Mouse (Mus musculus) liver, embryonic 13.5 days (tissue): Measurements from ENCODE around the gene Tenm2. TPM values are rescaled to one million over a fixed set of nuclear protein-coding genes. Genes with fewer than 3 reads are reported as not detected.

Experiments used
- ATAC-seq: fragments of 200-750 bp; cut with Nextera tagmentation; 2 replicates; pipeline ENCODE4 v1.8.0; 2017; ENCODE audit warnings: low read depth, mild to moderate bottlenecking, moderate number of reproducible peaks, moderate library complexity
- DNase-seq: peaks from one replicate; pipeline ENCODE4 v3.0.0; 2022
- H3K27ac ChIP-seq: fragments of 300-500 bp; sonication (generic); 2 replicates; pipeline ENCODE4 v1.5.1; 2015; ENCODE audit warnings: moderate library complexity, mild to moderate bottlenecking, inconsistent platforms
- H3K27me3 ChIP-seq: fragments of 300-500 bp; sonication (generic); 2 replicates; pipeline ENCODE4 v1.6.1; 2015; ENCODE audit warnings: mild to moderate bottlenecking, inconsistent platforms
- H3K36me3 ChIP-seq: fragments of 300-500 bp; sonication (generic); 2 replicates; pipeline ENCODE4 v1.6.1; 2015; ENCODE audit warnings: mild to moderate bottlenecking, inconsistent platforms
- H3K4me1 ChIP-seq: fragments of 300-500 bp; sonication (generic); replicated peaks from 2 replicates; pipeline ENCODE4 v1.6.1; 2015; ENCODE audit warnings: inconsistent platforms
- H3K4me2 ChIP-seq: fragments of 300-500 bp; sonication (generic); 2 replicates; pipeline ENCODE4 v1.6.1; 2015; ENCODE audit warnings: inconsistent platforms, mild to moderate bottlenecking, moderate library complexity
- H3K4me3 ChIP-seq: fragments of 300-500 bp; sonication (generic); replicated peaks from 2 replicates; pipeline ENCODE4 v1.5.1; 2015; ENCODE audit warnings: mild to moderate bottlenecking, inconsistent platforms
- H3K9ac ChIP-seq: fragments of 300-500 bp; sonication (generic); 2 replicates; pipeline ENCODE4 v1.6.1; 2015; ENCODE audit warnings: mild to moderate bottlenecking, inconsistent platforms
- H3K9me3 ChIP-seq: fragments of 300-500 bp; sonication (generic); replicated peaks from 2 replicates; pipeline ENCODE4 v1.6.1; 2016; ENCODE audit warnings: inconsistent platforms
- WGBS: fragments of 180-500 bp; shearing (Covaris S2); methylation state at CpG from one replicate; pipeline ENCODE4 v1.1.7; 2015; ENCODE audit not compliant: insufficient replicate concordance; 5-methylcytosine and 5-hydroxymethylcytosine counted together
- polyA plus RNA-seq: library from polyadenylated mRNA; unstranded; fragments of >200 nt; fragmentation: Nextera tagmentation; extraction: Ambion mirVana; gene quantifications from 2 replicates; pipeline ENCODE4 v1.2.1, GENCODE M21; 2015

Tenm2 gene
- polyA plus RNA-seq, 1 experiment from 2014 or later, result 0.06 TPM

DNA sequence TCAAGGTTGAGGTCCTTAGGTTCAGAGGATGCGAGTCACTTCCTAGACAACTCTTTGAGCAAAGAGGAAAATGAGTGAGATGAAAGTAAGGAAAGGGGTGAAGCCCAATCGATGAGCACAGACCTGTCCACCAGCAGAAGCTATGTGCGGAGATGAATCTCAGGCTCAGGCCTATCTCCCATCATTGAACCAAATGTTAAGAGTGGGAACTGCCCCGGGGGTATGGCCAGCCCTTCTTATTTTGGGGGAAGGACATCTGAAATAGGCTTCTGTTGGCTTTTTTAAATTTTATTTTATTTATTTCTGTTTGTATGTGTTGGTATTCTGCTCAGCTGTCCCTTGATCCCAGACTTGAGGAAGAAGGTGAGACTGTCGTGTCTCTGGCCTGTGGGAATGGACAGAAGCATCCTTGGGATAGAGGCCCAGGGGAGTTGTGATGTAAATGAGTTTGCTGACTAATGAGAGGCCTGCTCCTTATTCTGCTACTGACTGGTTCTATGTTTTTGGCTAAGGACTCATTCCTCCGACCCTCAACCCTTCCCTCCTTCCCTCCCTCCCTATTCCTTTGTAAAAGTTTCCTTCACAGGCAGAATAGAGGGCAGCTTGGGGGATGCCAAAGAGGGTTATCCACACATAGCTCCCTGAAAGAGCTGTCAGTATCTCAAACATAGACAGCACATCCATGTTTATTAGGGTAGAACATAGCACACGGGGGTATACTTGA is 1011.9 kb downstream of the Tenm2 start:
- H3K9me3 ChIP-seq, result no peaks in the 10 kb centered on the region
- no peaks in the 10 kb centered on the region for H3K4me1 ChIP-seq
- no peak for ATAC-seq
- no peak overlapping the region for H3K4me3 ChIP-seq
- H3K27me3 ChIP-seq, result no peaks in the 10 kb centered on the region
- H3K4me2 ChIP-seq, result no peak overlapping the region
- H3K27ac ChIP-seq, result no peak overlapping the region
- no peak for DNase-seq
- no peaks in the 10 kb centered on the region for H3K36me3 ChIP-seq
- 58% methylated on average over 7 of the region's 7 CpGs for WGBS
- H3K9ac ChIP-seq, result no peak overlapping the region

DNA sequence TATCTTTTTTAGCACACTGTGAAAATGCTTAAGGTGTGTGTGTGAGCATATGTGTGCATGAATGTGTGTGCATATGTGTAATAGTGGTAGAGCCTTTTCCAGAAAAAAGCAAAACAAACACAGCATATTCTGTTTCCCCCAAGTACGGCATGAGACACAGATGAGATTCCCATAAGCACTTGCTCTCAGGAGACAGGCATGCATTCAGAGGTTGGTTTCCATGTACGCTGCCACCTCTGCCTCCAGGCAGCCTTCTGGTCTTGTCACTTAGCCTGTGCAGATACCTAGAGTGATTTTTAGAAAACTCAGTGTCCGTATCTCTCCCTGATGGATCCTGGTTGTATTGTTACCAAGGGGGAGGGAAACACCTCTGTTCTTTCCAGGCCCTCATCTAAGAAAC is 1013.7 kb downstream of the Tenm2 start:
- DNase-seq, result no peak
- no peaks in the 10 kb centered on the region for H3K4me1 ChIP-seq
- H3K4me3 ChIP-seq, result no peak overlapping the region
- H3K9ac ChIP-seq, result no peak overlapping the region
- H3K36me3 ChIP-seq, result no peaks in the 10 kb centered on the region
- ATAC-seq, result no peak
- H3K27me3 ChIP-seq, result no peaks in the 10 kb centered on the region
- WGBS, result 60% methylated on average over 3 of the region's 3 CpGs
- H3K4me2 ChIP-seq, result no peak overlapping the region
- H3K27ac ChIP-seq, result no peak overlapping the region
- H3K9me3 ChIP-seq, result no peaks in the 10 kb centered on the region

DNA sequence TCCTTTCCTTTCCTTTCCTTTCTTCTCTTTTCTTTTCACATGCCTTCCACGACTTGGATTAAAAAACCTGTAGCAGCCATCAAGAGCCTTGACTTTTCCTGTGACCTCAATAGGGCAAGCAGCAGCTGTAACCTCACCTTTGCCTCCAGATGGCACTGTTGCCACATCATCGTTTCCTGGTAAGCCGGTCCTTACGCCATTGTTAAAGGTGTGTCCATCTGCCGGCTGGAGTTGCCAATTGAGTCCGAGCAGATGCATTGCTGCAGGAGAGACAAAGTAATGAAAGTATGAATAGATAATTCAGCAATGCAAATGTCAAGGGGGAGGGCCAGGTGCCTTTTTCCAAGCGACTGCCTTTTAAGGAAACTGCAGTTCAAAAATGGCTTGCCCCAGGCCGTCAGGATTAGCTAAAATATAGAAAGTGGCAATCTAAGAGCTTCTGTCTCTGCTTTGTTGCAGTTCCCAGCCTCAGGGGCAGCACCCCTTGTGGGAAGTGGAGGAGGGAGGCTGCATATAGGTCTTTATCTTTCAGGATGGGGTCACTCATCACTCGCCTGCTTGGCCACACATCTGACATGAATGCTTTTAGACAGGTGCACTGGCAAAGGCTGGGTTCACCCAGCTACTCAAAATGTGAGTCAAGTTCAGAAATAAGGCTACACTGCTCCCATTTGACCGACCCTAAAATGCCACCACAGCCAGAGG is 1014.3 kb downstream of the Tenm2 start:
- H3K4me1 ChIP-seq, result no peaks in the 10 kb centered on the region
- 10% methylated on average over 10 of the region's 10 CpGs for WGBS
- no peaks in the 10 kb centered on the region for H3K27me3 ChIP-seq
- H3K4me2 ChIP-seq, result 0 out of 2 replicates have a peak overlapping the region, but pooled peaks have one; percentile 14
- no peak overlapping the region for H3K9ac ChIP-seq
- no peak overlapping the region for H3K4me3 ChIP-seq
- DNase-seq, result peak; percentile 8
- no peaks in the 10 kb centered on the region for H3K9me3 ChIP-seq
- no peaks in the 10 kb centered on the region for H3K36me3 ChIP-seq
- no peak overlapping the region for H3K27ac ChIP-seq
- ATAC-seq, result no peak

DNA sequence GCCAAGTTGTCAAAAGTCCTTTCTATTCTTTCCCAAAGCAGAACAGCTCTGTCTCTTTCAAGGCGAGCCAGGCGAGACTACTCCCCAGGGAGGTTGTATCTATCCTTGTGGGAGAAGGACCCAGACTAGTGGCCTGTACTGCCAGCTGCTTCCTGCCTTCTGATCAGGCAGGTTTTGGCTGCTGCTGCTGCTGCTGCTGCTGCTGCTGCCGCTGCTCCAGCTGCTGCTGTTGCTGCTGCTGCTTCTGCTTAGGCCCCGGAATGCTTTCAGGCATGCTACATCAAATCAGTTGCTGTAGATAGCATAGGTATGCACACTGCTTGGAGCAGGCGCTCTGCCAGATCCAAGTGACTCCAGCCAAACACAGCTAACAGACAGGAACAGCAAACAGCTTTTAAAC is 1015.1 kb downstream of the Tenm2 start:
- Histone ChIP-seq H3K9ac (no peak overlapping the region), H3K4me2 (no peak overlapping the region), H3K36me3 (no peaks in the 10 kb centered on the region), H3K27ac (no peak overlapping the region), H3K4me3 (no peak overlapping the region), H3K27me3 (no peaks in the 10 kb centered on the region), H3K4me1 (no peaks in the 10 kb centered on the region), H3K9me3 (no peaks in the 10 kb centered on the region)
- 11% methylated on average over 5 of the region's 5 CpGs for WGBS
- DNase-seq (no peak), ATAC-seq (no peak)

DNA sequence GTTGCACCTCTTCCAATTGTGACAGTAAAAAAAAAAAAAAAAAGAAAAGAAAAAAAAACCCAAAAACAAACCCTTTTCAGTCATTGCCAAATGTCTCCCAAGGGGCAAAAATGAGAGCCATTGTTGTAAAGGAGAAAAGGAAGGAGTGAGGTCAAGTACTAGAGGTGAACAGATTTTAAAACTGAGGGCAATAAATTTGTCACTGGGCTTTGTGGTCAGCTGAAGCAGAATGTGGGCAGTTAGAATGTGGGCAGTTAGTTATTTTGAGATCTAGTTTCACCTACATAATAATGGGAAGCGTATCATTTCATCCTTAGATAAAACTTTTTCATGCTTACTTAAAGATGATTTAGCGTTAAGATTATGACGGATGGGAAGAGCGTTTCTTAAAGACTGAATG is 1016.2 kb downstream of the Tenm2 start:
- ATAC-seq (no peak), DNase-seq (no peak)
- H3K4me3 ChIP-seq, result no peak overlapping the region
- H3K9ac ChIP-seq, result no peak overlapping the region
- H3K4me1 ChIP-seq, result no peaks in the 10 kb centered on the region
- no peak overlapping the region for H3K4me2 ChIP-seq
- H3K9me3 ChIP-seq, result no peaks in the 10 kb centered on the region
- no peaks in the 10 kb centered on the region for H3K36me3 ChIP-seq
- WGBS, result 67% methylated on average over 4 of the region's 4 CpGs
- H3K27ac ChIP-seq, result no peak overlapping the region
- H3K27me3 ChIP-seq, result no peaks in the 10 kb centered on the region

DNA sequence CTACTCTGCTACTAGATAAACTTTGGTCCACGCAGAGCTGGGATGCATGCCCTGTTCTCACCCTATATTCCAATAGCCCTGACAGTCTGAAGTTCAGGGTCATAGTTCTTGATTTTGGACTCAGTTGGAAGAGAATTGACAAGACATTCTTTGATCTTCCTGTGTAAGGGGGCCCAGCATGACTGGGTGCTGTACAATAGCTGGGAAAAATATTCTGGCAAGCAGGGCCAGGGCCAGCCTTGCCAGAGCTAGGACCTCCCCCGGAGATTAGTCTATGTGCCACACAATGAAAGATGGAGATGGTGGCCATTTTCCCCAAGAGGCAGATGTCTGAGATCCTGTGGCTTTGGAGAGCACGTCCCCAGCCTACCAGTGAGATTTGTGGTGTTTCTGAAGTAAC is 1021.2 kb downstream of the Tenm2 start:
- H3K9me3 ChIP-seq, result no peaks in the 10 kb centered on the region
- no peak overlapping the region for H3K4me2 ChIP-seq
- no peak for ATAC-seq
- H3K4me3 ChIP-seq, result no peak overlapping the region
- H3K27ac ChIP-seq, result no peak overlapping the region
- no peak for DNase-seq
- H3K4me1 ChIP-seq, result no peaks in the 10 kb centered on the region
- no peaks in the 10 kb centered on the region for H3K36me3 ChIP-seq
- no peak overlapping the region for H3K9ac ChIP-seq
- H3K27me3 ChIP-seq, result no peaks in the 10 kb centered on the region
- WGBS, result 65% methylated on average over 3 of the region's 3 CpGs

DNA sequence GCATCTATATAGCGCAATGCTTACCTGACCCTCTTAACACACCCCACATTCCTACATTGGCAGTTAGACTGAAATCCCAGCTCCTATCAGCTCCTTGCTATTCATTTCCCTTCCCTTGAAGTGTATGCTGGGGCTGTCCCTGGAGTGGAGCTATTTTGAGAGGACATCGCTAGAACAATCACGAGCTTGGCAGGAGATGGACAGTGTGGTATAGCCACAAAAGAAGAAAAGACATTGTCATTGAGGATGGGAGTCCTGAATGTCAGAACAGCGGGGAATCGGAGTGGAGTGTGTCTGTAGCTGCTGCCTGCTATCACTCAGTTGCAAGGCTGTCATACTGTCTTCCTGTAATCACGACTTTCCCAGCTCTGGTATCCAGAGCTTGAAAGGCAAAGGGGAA is 1031.4 kb downstream of the Tenm2 start:
- 56% methylated on average over 6 of the region's 6 CpGs for WGBS
- no peak for ATAC-seq
- no peaks in the 10 kb centered on the region for H3K9me3 ChIP-seq
- no peak overlapping the region for H3K27ac ChIP-seq
- no peak overlapping the region for H3K4me2 ChIP-seq
- H3K27me3 ChIP-seq, result no peaks in the 10 kb centered on the region
- no peak overlapping the region for H3K9ac ChIP-seq
- no peaks in the 10 kb centered on the region for H3K4me1 ChIP-seq
- no peak for DNase-seq
- H3K36me3 ChIP-seq, result no peaks in the 10 kb centered on the region
- no peak overlapping the region for H3K4me3 ChIP-seq

DNA sequence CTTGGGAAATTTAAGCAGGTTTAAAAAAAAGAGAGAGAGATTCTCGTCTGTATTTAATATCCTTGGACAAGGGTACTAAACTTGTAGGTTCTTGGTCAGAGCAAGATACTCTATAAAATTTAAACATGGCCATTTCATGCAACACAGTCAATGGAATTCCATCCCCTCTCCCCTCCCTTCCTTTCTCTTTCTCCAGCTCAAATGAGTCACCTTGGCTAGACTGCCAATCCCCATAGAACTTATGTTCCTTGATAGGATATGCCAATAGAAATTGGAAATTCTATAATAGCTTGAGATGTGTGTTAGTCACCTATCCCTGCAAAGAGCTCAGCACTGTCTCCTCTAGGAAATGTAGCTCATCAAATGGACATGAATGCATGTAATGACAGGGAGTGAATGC is 1031.9 kb downstream of the Tenm2 start:
- 38% methylated on average over 1 of the region's 1 CpGs for WGBS
- H3K27ac ChIP-seq, result no peak overlapping the region
- no peak for ATAC-seq

DNA sequence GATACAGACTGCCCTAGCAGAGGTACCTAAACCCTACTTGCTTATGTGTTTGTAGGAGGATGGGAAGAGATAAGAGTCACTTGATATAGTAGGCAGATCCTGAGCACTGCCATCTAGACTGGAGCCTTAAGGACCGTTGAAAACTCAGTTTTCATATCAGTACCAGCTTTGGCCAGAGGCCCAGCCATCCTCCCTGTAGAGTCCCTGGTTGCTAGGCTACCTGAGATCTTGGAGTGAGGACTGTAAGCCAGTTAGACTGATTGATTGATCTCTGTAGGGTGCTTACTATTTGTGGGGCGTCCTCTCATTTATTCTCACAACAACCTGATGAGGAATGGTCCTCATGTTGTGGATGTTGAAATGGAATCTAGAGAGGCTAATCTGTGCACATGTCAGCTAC is 1041.4 kb downstream of the Tenm2 start:
- no peak overlapping the region for H3K27ac ChIP-seq
- H3K9me3 ChIP-seq, result no peaks in the 10 kb centered on the region
- no peaks in the 10 kb centered on the region for H3K36me3 ChIP-seq
- no peak overlapping the region for H3K4me3 ChIP-seq
- ATAC-seq, result no peak
- no peaks in the 10 kb centered on the region for H3K27me3 ChIP-seq
- WGBS, result 59% methylated on average over 2 of the region's 2 CpGs
- H3K4me1 ChIP-seq, result no peaks in the 10 kb centered on the region
- no peak for DNase-seq
- no peak overlapping the region for H3K9ac ChIP-seq
- H3K4me2 ChIP-seq, result no peak overlapping the region

More for the DNA sequence above, 1031.9 kb downstream of the Tenm2 start:
- Histone ChIP-seq H3K4me3 (no peak overlapping the region), H3K27me3 (no peaks in the 10 kb centered on the region), H3K4me2 (no peak overlapping the region), H3K9me3 (no peaks in the 10 kb centered on the region), H3K4me1 (no peaks in the 10 kb centered on the region), H3K9ac (no peak overlapping the region), H3K36me3 (no peaks in the 10 kb centered on the region)
- no peak for DNase-seq

DNA sequence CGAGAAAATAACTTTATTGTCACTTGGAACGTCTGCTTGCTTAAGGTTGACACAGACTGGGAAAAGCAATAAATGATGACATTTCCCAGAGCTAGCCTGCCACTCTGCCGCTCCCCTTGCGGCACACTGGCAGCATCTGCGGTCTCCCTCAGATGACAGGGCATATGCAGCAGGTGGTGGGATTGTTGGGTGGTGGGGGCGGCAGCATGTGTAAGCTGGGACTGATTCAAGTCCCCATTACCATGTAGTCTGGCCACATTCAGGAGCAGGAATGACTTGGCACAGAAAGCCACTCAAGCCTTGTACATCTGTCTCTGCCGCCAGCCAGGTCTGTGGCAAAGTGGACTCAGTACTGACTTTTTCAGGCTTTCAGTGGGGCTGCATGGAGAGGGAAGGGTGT is 1059.7 kb downstream of the Tenm2 start:
- H3K36me3 ChIP-seq, result no peaks in the 10 kb centered on the region
- no peaks in the 10 kb centered on the region for H3K4me1 ChIP-seq
- no peak overlapping the region for H3K4me3 ChIP-seq
- no peaks in the 10 kb centered on the region for H3K9me3 ChIP-seq
- ATAC-seq (no peak), DNase-seq (no peak)
- no peaks in the 10 kb centered on the region for H3K27me3 ChIP-seq
- 63% methylated on average over 7 of the region's 7 CpGs for WGBS
- H3K27ac ChIP-seq, result no peak overlapping the region
- H3K4me2 ChIP-seq, result no peak overlapping the region
- H3K9ac ChIP-seq, result no peak overlapping the region

DNA sequence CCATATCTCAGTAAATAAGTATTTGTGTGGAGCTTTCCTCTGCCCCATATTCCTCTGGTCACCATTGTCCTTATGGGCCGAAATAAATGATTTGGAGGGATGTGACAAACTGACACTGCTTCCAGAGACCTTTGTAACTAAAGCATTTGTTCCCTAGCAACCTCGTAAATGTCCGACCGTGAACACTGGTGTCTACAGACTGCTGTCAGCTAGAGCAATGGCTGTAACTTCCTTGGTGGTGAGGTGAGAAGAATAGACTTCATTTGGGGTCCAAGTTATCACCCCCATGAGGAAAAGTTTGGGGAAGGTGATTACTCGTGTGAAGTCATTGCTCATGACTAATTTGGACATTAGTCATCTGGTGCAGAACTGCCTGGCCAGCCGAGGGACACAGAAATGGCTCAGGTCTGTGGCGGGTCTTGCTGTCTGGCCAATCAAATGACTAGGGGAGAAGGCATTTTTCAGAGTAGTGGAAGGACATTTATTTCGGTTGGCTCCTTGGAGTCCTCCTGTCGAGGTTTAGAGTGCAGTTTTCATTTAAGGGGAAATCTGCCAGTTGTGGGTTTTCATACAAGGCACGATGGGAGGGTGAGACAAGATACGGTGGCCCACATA is 1062.6 kb downstream of the Tenm2 start:
- H3K4me2 ChIP-seq, result no peak overlapping the region
- H3K4me1 ChIP-seq, result no peaks in the 10 kb centered on the region
- no peak for DNase-seq
- no peak overlapping the region for H3K9ac ChIP-seq
- H3K27me3 ChIP-seq, result no peaks in the 10 kb centered on the region
- 59% methylated on average over 11 of the region's 11 CpGs for WGBS
- no peak overlapping the region for H3K27ac ChIP-seq
- no peak overlapping the region for H3K4me3 ChIP-seq
- H3K9me3 ChIP-seq, result no peaks in the 10 kb centered on the region
- ATAC-seq, result no peak
- no peaks in the 10 kb centered on the region for H3K36me3 ChIP-seq
